Mouse (Mus musculus) midbrain, postnatal 0 days (tissue): ENCODE data around the gene Exoc3l2. TPM values are rescaled to one million over a fixed set of nuclear protein-coding genes. Genes with fewer than 3 reads are reported as not detected.
A peak's percentile ranks its signal among the peaks of the same experiment; 100 is the strongest.

ENCODE experiments used
- ATAC-seq: fragments of 200-750 bp; cut with Nextera tagmentation; 2 replicates; pipeline ENCODE4 v1.8.0; 2017; ENCODE audit warnings: moderate number of reproducible peaks, mild to moderate bottlenecking, moderate TSS enrichment, moderate library complexity; ENCODE audit not compliant: low FRiP score
- DNase-seq: peaks from one replicate; pipeline ENCODE4 v3.0.0-alpha.2; 2015; ENCODE audit warnings: low spot score
- H3K27ac ChIP-seq: fragments of 300-500 bp; sonication (generic); 2 replicates; pipeline ENCODE4 v1.5.1; 2014; ENCODE audit warnings: low read depth, mild to moderate bottlenecking, low read length, mixed read lengths
- H3K27me3 ChIP-seq: fragments of 300-500 bp; sonication (generic); 2 replicates; pipeline ENCODE4 v1.6.1; 2014; ENCODE audit warnings: low read length, control low read depth, mixed read lengths; ENCODE audit not compliant: insufficient read depth
- H3K36me3 ChIP-seq: fragments of 300-500 bp; sonication (generic); 2 replicates; pipeline ENCODE4 v1.6.1; 2014; ENCODE audit warnings: low read length, control low read depth, mixed read lengths; ENCODE audit not compliant: insufficient read depth
- H3K4me1 ChIP-seq: fragments of 300-500 bp; sonication (generic); 2 replicates; pipeline ENCODE4 v1.6.1; 2014; ENCODE audit warnings: mild to moderate bottlenecking, control low read depth, antibody characterized with exemption, low read length, mixed read lengths; ENCODE audit not compliant: insufficient read depth
- H3K4me2 ChIP-seq: fragments of 300-500 bp; sonication (generic); 2 replicates; pipeline ENCODE4 v1.6.1; 2014; ENCODE audit warnings: low read depth, mild to moderate bottlenecking, low read length, mixed read lengths; ENCODE audit not compliant: poor library complexity, severe bottlenecking
- H3K4me3 ChIP-seq: fragments of 300-500 bp; sonication (generic); 2 replicates; pipeline ENCODE4 v1.5.1; 2014; ENCODE audit warnings: low read depth, mild to moderate bottlenecking, low read length, moderate library complexity
- H3K9ac ChIP-seq: fragments of 300-500 bp; sonication (generic); replicated peaks from 2 replicates; pipeline ENCODE4 v1.6.1; 2014; ENCODE audit warnings: mild to moderate bottlenecking, low read length, moderate library complexity, mixed read lengths; ENCODE audit not compliant: poor library complexity, severe bottlenecking
- H3K9me3 ChIP-seq: fragments of 300-500 bp; sonication (generic); 2 replicates; pipeline ENCODE4 v1.6.1; 2016; ENCODE audit warnings: low read length, control low read depth
- CTCF ChIP-seq: IDR thresholded peaks from 2 replicates; pipeline ENCODE4 v1.5.1; 2016; ENCODE audit warnings: antibody characterized with exemption, mild to moderate bottlenecking
- WGBS: fragments of 180-500 bp; shearing (Covaris S2); extraction: QIAGEN DNeasy Blood & Tissue Kit; methylation state at CpG from one replicate; pipeline ENCODE4 v1.1.7; 2014; 5-methylcytosine and 5-hydroxymethylcytosine counted together
- polyA plus RNA-seq: library from polyadenylated mRNA; unstranded; fragments of >200 nt; fragmentation: Nextera tagmentation; extraction: Ambion mirVana; gene quantifications from 2 replicates; pipeline ENCODE4 v1.2.1, GENCODE M21; 2015
- total RNA-seq: library from RNA; depleted of rRNA; stranded (reverse); fragments of >200 nt; gene quantifications from 2 replicates; pipeline ENCODE4 v1.2.3, GENCODE M21; 2014

The Exoc3l2 gene
- total and polyA plus RNA-seq, 2 experiments from 2014 or later: 0.49 to 1.5 TPM

- Histone ChIP-seq H3K4me3 (no peak overlapping the region), H3K27me3 (no peaks in the 10 kb centered on the region), H3K9ac (no peak overlapping the region), H3K36me3 (peaks cover 58% of the 10 kb centered on the region), H3K4me1 (no peaks in the 10 kb centered on the region), H3K4me2 (no peak overlapping the region), H3K27ac (no peak overlapping the region), H3K9me3 (no peaks in the 10 kb centered on the region)
- DNase-seq (no peak), ATAC-seq (no peak)
- 93% methylated on average over 16 of the region's 16 CpGs for WGBS
- TF ChIP-seq CTCF: no peak
These were observed 15.4 kb upstream of the Exoc3l2 start for GRCm38 (mm10) chr7:19447689-19448088.

GRCm38 (mm10) chr7:19449165-19449564 is 14.0 kb upstream of the Exoc3l2 start:
- Histone ChIP-seq H3K4me2 (no peak overlapping the region), H3K4me1 (no peaks in the 10 kb centered on the region), H3K4me3 (no peak overlapping the region), H3K36me3 (peaks cover 54% of the 10 kb centered on the region), H3K9ac (no peak overlapping the region), H3K27me3 (no peaks in the 10 kb centered on the region), H3K27ac (no peak overlapping the region), H3K9me3 (no peaks in the 10 kb centered on the region)
- DNase-seq: no peak
- no peak for TF ChIP-seq CTCF
- 80% methylated on average over 12 of the region's 12 CpGs for WGBS
- ATAC-seq: no peak

GRCm38 (mm10) chr7:19455186-19455585 is 7.9 kb upstream of the Exoc3l2 start:
- WGBS: 97% methylated on average over 4 of the region's 4 CpGs

GRCm38 (mm10) chr7:19455819-19456495 is 7.2 kb upstream of the Exoc3l2 start:
- no peak for ATAC-seq
- H3K27me3 ChIP-seq: no peaks in the 10 kb centered on the region
- H3K36me3 ChIP-seq: peaks cover 10% of the 10 kb centered on the region
- H3K27ac ChIP-seq: no peak overlapping the region
- no peak overlapping the region for H3K4me2 ChIP-seq
- WGBS: 64% methylated on average over 11 of the region's 11 CpGs
- H3K4me3 ChIP-seq: no peak overlapping the region
- no peaks in the 10 kb centered on the region for H3K9me3 ChIP-seq
- no peak for DNase-seq
- H3K4me1 ChIP-seq: peaks cover 13% of the 10 kb centered on the region
- no peak for TF ChIP-seq CTCF
- no peak overlapping the region for H3K9ac ChIP-seq

More at GRCm38 (mm10) chr7:19455186-19455585, 7.9 kb upstream of the Exoc3l2 start:
- H3K27me3 ChIP-seq: no peaks in the 10 kb centered on the region
- no peak overlapping the region for H3K27ac ChIP-seq
- H3K9ac ChIP-seq: no peak overlapping the region
- no peak for DNase-seq
- no peak overlapping the region for H3K4me2 ChIP-seq
- H3K36me3 ChIP-seq: peaks cover 14% of the 10 kb centered on the region
- H3K4me1 ChIP-seq: peaks cover 13% of the 10 kb centered on the region
- no peak overlapping the region for H3K4me3 ChIP-seq
- H3K9me3 ChIP-seq: no peaks in the 10 kb centered on the region
- no peak for ATAC-seq
- no peak for TF ChIP-seq CTCF

GRCm38 (mm10) chr7:19456628-19457027 is 6.5 kb upstream of the Exoc3l2 start:
- ATAC-seq: no peak
- no peak overlapping the region; the same call in 1 of the 2 replicates for H3K9ac ChIP-seq
- no peak overlapping the region; the same call in 1 of the 2 replicates for H3K4me3 ChIP-seq
- peak overlapping the region; percentile 95 for H3K4me2 ChIP-seq
- no peak overlapping the region for H3K27ac ChIP-seq
- H3K9me3 ChIP-seq: no peaks in the 10 kb centered on the region
- peaks cover 4% of the 10 kb centered on the region; the same call in 1 of the 2 replicates for H3K36me3 ChIP-seq
- peaks cover 13% of the 10 kb centered on the region for H3K4me1 ChIP-seq
- no peak for TF ChIP-seq CTCF
- 95% methylated on average over 7 of the region's 7 CpGs for WGBS
- no peaks in the 10 kb centered on the region for H3K27me3 ChIP-seq
- DNase-seq: no peak

GRCm38 (mm10) chr7:19457414-19458071 is 5.6 kb upstream of the Exoc3l2 start:
- peak overlapping the region; percentile 92 for H3K4me3 ChIP-seq
- DNase-seq (no peak), ATAC-seq (peak; percentile 3; the same call in 1 of the 2 replicates)
- H3K27ac ChIP-seq: peak overlapping the region; percentile 81
- H3K9me3 ChIP-seq: no peaks in the 10 kb centered on the region
- 6% methylated on average over 13 of the region's 14 CpGs for WGBS
- peaks cover 13% of the 10 kb centered on the region for H3K4me1 ChIP-seq
- no peak for TF ChIP-seq CTCF
- 0 out of 2 replicates have a peak, but pooled peaks cover 2% of the 10 kb centered on the region for H3K36me3 ChIP-seq
- peak overlapping the region; percentile 94 for H3K9ac ChIP-seq
- H3K4me2 ChIP-seq: peak overlapping the region; percentile 95
- no peaks in the 10 kb centered on the region for H3K27me3 ChIP-seq
